Mouse (Mus musculus) cerebellum, adult 2 months (tissue): ENCODE data around the gene Ppp3r2.

ENCODE experiments used
- CTCF ChIP-seq: fragments of 200-500 bp; IDR thresholded peaks from 2 replicates; pipeline ENCODE4 v1.5.1; 2011; ENCODE audit warnings: low read depth, mild to moderate bottlenecking, control low read depth, low read length, moderate library complexity, borderline replicate concordance; ENCODE audit not compliant: insufficient read depth
- POLR2A ChIP-seq: fragments of 200-500 bp; IDR thresholded peaks from 2 replicates; pipeline ENCODE4 v1.6.1; 2011; ENCODE audit warnings: low read length, control low read depth, borderline replicate concordance; ENCODE audit not compliant: insufficient read depth

DNA sequence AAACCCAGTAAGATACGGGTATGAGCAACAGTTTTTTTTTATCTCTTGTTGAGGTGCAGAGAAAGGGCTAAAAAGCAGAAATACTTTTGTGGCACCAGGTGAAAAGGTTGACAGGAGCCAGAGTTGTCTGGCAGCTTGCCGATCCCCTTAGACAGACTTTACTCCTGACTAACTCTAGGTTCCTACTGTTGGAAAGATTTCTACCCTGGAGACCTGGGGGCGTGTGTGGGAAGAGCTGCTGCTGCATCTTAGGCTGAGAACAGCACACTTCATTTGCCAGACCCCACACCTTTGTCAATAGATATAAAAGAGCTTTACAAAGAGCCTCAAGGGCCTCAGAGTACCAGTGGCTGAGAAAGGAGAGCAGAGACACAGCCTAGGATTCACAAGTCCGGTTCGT is 17.0 kb downstream of the Ppp3r2 start:
- no peak for TF ChIP-seq CTCF
- no peak for TF ChIP-seq POLR2A
